Mouse (Mus musculus) gastrocnemius, adult 2 months (tissue): ENCODE measurements around the gene Oas1f. TPM values are rescaled to one million over a fixed set of nuclear protein-coding genes. Genes with fewer than 3 reads are reported as not detected.

ENCODE experiments used
- microRNA-seq: library from miRNA; unstranded; fragments of <30 nt; microRNA quantifications from one replicate; pipeline ENCODE4 v1.2.0, GENCODE M21; 2021
- total RNA-seq, 2 experiments: library from RNA; stranded (reverse); gene quantifications; 2 replicates each; pipeline ENCODE4 v1.2.3; 2021

The Oas1f gene
- total RNA-seq, 2 experiments from 2014 or later = not detected

Small RNA genes within 50 kb of the gene (microRNA-seq; reads per million reads assigned to microRNA genes)
- gene Gm22907 = not detected

Other genes starting within 250 kb of the Oas1f start
- gene Rita1, start 234.8 kb upstream of the Oas1f start, total RNA-seq = 1 to 10 TPM; 4.9 to 6.6 TPM
- gene Ddx54, start 234.6 kb upstream of the Oas1f start, total RNA-seq = 10 to 100 TPM; 16.9 to 17.7 TPM
- gene Cfap73, start 213.1 kb upstream of the Oas1f start, total RNA-seq = not detected
- gene Rasal1, start 198.6 kb upstream of the Oas1f start, total RNA-seq = not detected
- gene Dtx1, start 135.4 kb upstream of the Oas1f start, total RNA-seq = under 1 TPM; 0.45 to 0.54 TPM
- gene Oas2, start 97.5 kb upstream of the Oas1f start, total RNA-seq = under 1 TPM; 0.10 to 0.28 TPM
- under 1 TPM in 1 of 2 experiments, not detected in 1; 0.06 TPM for gene Oas3, start 69.7 kb upstream of the Oas1f start, total RNA-seq
- not detected for gene Oas1e, start 51.8 kb upstream of the Oas1f start, total RNA-seq
- under 1 TPM; 0.17 to 0.28 TPM for gene Oas1c, start 34.9 kb upstream of the Oas1f start, total RNA-seq
- not detected for gene Oas1h, start 14.1 kb downstream of the Oas1f start, total RNA-seq
- gene Oas1g, start 40.2 kb downstream of the Oas1f start, total RNA-seq = under 1 TPM in 1 of 2 experiments, not detected in 1; 0.14 TPM
- under 1 TPM; 0.14 to 0.18 TPM for gene Oas1a, start 60.2 kb downstream of the Oas1f start, total RNA-seq
- not detected for gene Oas1d, start 67.2 kb downstream of the Oas1f start, total RNA-seq
- not detected for gene Rph3a, start 162.7 kb downstream of the Oas1f start, total RNA-seq